Mouse (Mus musculus): ENCODE data around the gene Olfr366.
"Not testable (repeated sequence)": the region's sequence is repeated elsewhere in the genome, so short reads cannot be mapped to it uniquely, and the experiment has no call there.

The Olfr366 gene

GRCm38 (mm10) chr2:37211274-37211673, at the start of gene Olfr366:
Olfr366 (plus strand) TSS chr2:37211574.
- in situ Hi-C loops (cut with MboI, MseI): no loop called here

GRCm38 (mm10) chr2:37187898-37188297, 23.5 kb upstream of the Olfr366 start, which contains the start of gene Olfr365:
Olfr365 (plus strand) TSS chr2:37188198.
- in situ Hi-C loops (cut with MboI, MseI): no loop called here

DNA sequence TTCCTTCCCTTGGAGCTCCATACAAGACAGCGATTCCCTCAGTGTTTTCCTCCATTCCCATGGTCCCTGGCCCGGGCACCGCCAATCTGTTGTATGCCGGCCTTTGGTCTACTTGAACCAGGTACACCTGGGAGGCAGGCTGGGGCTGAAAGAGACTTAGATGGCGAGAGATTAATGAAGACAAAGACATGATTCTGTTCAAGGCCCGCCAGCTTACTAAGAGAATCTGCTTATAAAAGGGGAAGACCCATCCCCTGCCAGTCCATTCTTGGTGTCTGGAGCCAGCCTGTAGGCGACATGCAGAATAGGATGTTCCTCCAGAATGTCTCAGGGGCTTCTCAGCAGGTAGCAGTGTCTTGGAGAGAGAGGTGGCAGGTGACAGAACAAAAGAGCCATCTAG, 50.4 kb downstream of the Olfr366 start:
- in situ Hi-C loops (cut with MboI, MseI): not testable (repeated sequence)

Data from T-helper 1 cell (primary cell).